Mouse (Mus musculus) MEL (cell line): ENCODE measurements around the gene Rtel1. TPM values are rescaled to one million over a fixed set of nuclear protein-coding genes. Genes with fewer than 3 reads are reported as not detected.

Experiments used
- DNase-seq: peaks from one replicate; pipeline ENCODE4 v3.0.0; 2011; ENCODE audit warnings: low read depth, low spot score
- H3K27ac ChIP-seq: 2 replicates; pipeline ENCODE4 v1.5.1; 2012; ENCODE audit warnings: low read depth, mild to moderate bottlenecking, control low read depth, low read length, moderate library complexity; ENCODE audit not compliant: control insufficient read depth
- H3K27me3 ChIP-seq, 2 experiments: fragments of 150-350 bp in 1 of 2; sonication (generic) in 1 of 2; 2 replicates each; pipeline ENCODE4 v1.6.1; 2012; ENCODE audit warnings: low read length in 2 of 2, mild to moderate bottlenecking in 2 of 2, improper control_type of control experiment in 1 of 2, moderate library complexity in 1 of 2; ENCODE audit not compliant: insufficient read depth in 2 of 2, control insufficient read depth in 1 of 2
- H3K36me3 ChIP-seq, 2 experiments: 2 replicates each; pipeline ENCODE4 v1.6.1; 2012 to 2014; ENCODE audit warnings: low read length in 2 of 2, improper control_type of control experiment in 1 of 2, inconsistent platforms in 1 of 2, mild to moderate bottlenecking in 1 of 2; ENCODE audit not compliant: insufficient read depth in 2 of 2, control insufficient read depth in 1 of 2
- H3K4me1 ChIP-seq, 2 experiments: fragments of 150-350 bp in 1 of 2; sonication (generic) in 1 of 2; 2 replicates each; pipeline ENCODE4 v1.6.1; 2012; ENCODE audit warnings: low read length in 2 of 2, improper control_type of control experiment in 1 of 2, mild to moderate bottlenecking in 1 of 2; ENCODE audit not compliant: insufficient read depth in 2 of 2, control insufficient read depth in 1 of 2
- H3K4me3 ChIP-seq, 2 experiments: fragments of 150-350 bp in 1 of 2; sonication (generic) in 1 of 2; 2 replicates each; pipeline ENCODE4 v1.5.1; 2012; ENCODE audit warnings: low read depth in 2 of 2, low read length in 2 of 2, mild to moderate bottlenecking in 2 of 2, moderate library complexity in 2 of 2, control low read depth in 1 of 2, improper control_type of control experiment in 1 of 2; ENCODE audit not compliant: control insufficient read depth in 1 of 2, insufficient read depth in 1 of 2
- H3K79me2 ChIP-seq: 2 replicates; pipeline ENCODE4 v1.6.1; 2012; ENCODE audit warnings: mild to moderate bottlenecking, low read length, moderate library complexity; ENCODE audit not compliant: control insufficient read depth, poor library complexity, insufficient read depth
- H3K9ac ChIP-seq: 2 replicates; pipeline ENCODE4 v1.6.1; 2012; ENCODE audit warnings: low read depth, mild to moderate bottlenecking, control low read depth, low read length, moderate library complexity; ENCODE audit not compliant: control insufficient read depth, poor library complexity, severe bottlenecking
- H3K9me3 ChIP-seq: fragments of 150-350 bp; sonication (generic); replicated peaks from 2 replicates; pipeline ENCODE4 v1.6.1; 2012; ENCODE audit warnings: mild to moderate bottlenecking, low read length, improper control_type of control experiment, moderate library complexity; ENCODE audit not compliant: insufficient read depth
- BHLHE40 ChIP-seq: IDR thresholded peaks from 2 replicates; pipeline ENCODE4 v1.6.1; 2012; ENCODE audit warnings: low read depth, mild to moderate bottlenecking, inconsistent platforms, low read length, improper control_type of control experiment, borderline replicate concordance
- CHD1 ChIP-seq: IDR thresholded peaks from 2 replicates; pipeline ENCODE4 v1.6.1; 2012; ENCODE audit warnings: low read depth, mild to moderate bottlenecking, inconsistent platforms, low read length, improper control_type of control experiment
- CHD2 ChIP-seq: IDR thresholded peaks from 2 replicates; pipeline ENCODE4 v1.6.1; 2011; ENCODE audit warnings: low read length, improper control_type of control experiment
- CTCF ChIP-seq, 3 experiments: IDR thresholded peaks in 2 of 3; conservative IDR thresholded peaks in 1 of 3; 2 replicates each; pipeline ENCODE4 v1.5.1; 2011 to 2012; ENCODE audit warnings: low read length in 3 of 3, low read depth in 2 of 3, mild to moderate bottlenecking in 2 of 3, improper control_type of control experiment in 1 of 3, inconsistent platforms in 1 of 3, mixed read lengths in 1 of 3, moderate library complexity in 1 of 3; ENCODE audit not compliant: control insufficient read depth in 1 of 3, insufficient read depth in 1 of 3, poor library complexity in 1 of 3, severe bottlenecking in 1 of 3
- E2F4 ChIP-seq: IDR thresholded peaks from 2 replicates; pipeline ENCODE4 v1.6.1; 2011; ENCODE audit warnings: low read depth, low read length, improper control_type of control experiment, borderline replicate concordance
- ELF1 ChIP-seq: IDR thresholded peaks from 2 replicates; pipeline ENCODE4 v1.6.1; 2014; ENCODE audit warnings: low read depth, mild to moderate bottlenecking, inconsistent platforms, low read length, improper control_type of control experiment, moderate library complexity
- EP300 ChIP-seq, 2 experiments: IDR thresholded peaks; 2 replicates each; pipeline ENCODE4 v1.6.1; 2011; ENCODE audit warnings: improper control_type of control experiment in 2 of 2, low read length in 2 of 2, low read depth in 1 of 2, mild to moderate bottlenecking in 1 of 2
- GABPA ChIP-seq: IDR thresholded peaks from 2 replicates; pipeline ENCODE4 v1.6.1; 2012; ENCODE audit warnings: low read depth, mild to moderate bottlenecking, inconsistent platforms, low read length, improper control_type of control experiment, moderate library complexity
- GATA1 ChIP-seq: IDR thresholded peaks from 2 replicates; pipeline ENCODE4 v1.6.1; 2011; ENCODE audit warnings: low read depth, low read length, improper control_type of control experiment
- HCFC1 ChIP-seq: IDR thresholded peaks from 2 replicates; pipeline ENCODE4 v1.6.1; 2012; ENCODE audit warnings: low read depth, mild to moderate bottlenecking, inconsistent platforms, low read length, improper control_type of control experiment, moderate library complexity
- JUND ChIP-seq: IDR thresholded peaks from 2 replicates; pipeline ENCODE4 v1.6.1; 2011; ENCODE audit warnings: low read depth, mild to moderate bottlenecking, improper control_type of control experiment, low read length
- KAT2A ChIP-seq: conservative IDR thresholded peaks from 2 replicates; pipeline ENCODE4 v1.6.1; 2012; ENCODE audit warnings: low read depth, low read length, improper control_type of control experiment, inconsistent platforms
- MAFK ChIP-seq: IDR thresholded peaks from 2 replicates; pipeline ENCODE4 v1.6.1; 2011; ENCODE audit warnings: low read depth, mild to moderate bottlenecking, low read length, improper control_type of control experiment, borderline replicate concordance
- MAZ ChIP-seq: IDR thresholded peaks from 2 replicates; pipeline ENCODE4 v1.6.1; 2012; ENCODE audit warnings: low read depth, mild to moderate bottlenecking, inconsistent platforms, low read length, improper control_type of control experiment
- MEF2A ChIP-seq: IDR thresholded peaks from 2 replicates; pipeline ENCODE4 v1.6.1; 2014; ENCODE audit warnings: low read depth, mild to moderate bottlenecking, inconsistent platforms, low read length, improper control_type of control experiment; ENCODE audit not compliant: poor library complexity, insufficient replicate concordance, severe bottlenecking; ENCODE audit errors: extremely low read depth
- MYB ChIP-seq: IDR thresholded peaks from 2 replicates; pipeline ENCODE4 v1.6.1; 2011; ENCODE audit warnings: mild to moderate bottlenecking, low read depth, low read length, improper control_type of control experiment
- MYC ChIP-seq: IDR thresholded peaks from 2 replicates; pipeline ENCODE4 v1.6.1; 2011; ENCODE audit warnings: low read depth, mild to moderate bottlenecking, low read length, improper control_type of control experiment, moderate library complexity
- NRF1 ChIP-seq: IDR thresholded peaks from 2 replicates; pipeline ENCODE4 v1.6.1; 2014; ENCODE audit warnings: low read depth, mild to moderate bottlenecking, inconsistent platforms, low read length, improper control_type of control experiment, moderate library complexity; ENCODE audit not compliant: poor library complexity, insufficient read depth, severe bottlenecking
- POLR2A ChIP-seq, 2 experiments: IDR thresholded peaks; 2 replicates each; pipeline ENCODE4 v1.6.1; 2011 to 2012; ENCODE audit warnings: low read length in 2 of 2, mild to moderate bottlenecking in 2 of 2, control low read depth in 1 of 2, improper control_type of control experiment in 1 of 2, low read depth in 1 of 2, moderate library complexity in 1 of 2; ENCODE audit not compliant: control insufficient read depth in 1 of 2, insufficient read depth in 1 of 2, poor library complexity in 1 of 2
- POLR2AphosphoS5 ChIP-seq: IDR thresholded peaks from 2 replicates; pipeline ENCODE4 v1.6.1; 2012; ENCODE audit warnings: low read depth, borderline replicate concordance, mild to moderate bottlenecking, inconsistent platforms, low read length, moderate library complexity, mixed read lengths
- RCOR1 ChIP-seq: IDR thresholded peaks from 2 replicates; pipeline ENCODE4 v1.6.1; 2012; ENCODE audit warnings: low read depth, mild to moderate bottlenecking, inconsistent platforms, low read length, improper control_type of control experiment
- TAL1 ChIP-seq: IDR thresholded peaks from 2 replicates; pipeline ENCODE4 v1.6.1; 2012; ENCODE audit warnings: mild to moderate bottlenecking, inconsistent platforms, low read length, moderate library complexity, mixed read lengths
- TBP ChIP-seq: IDR thresholded peaks from 2 replicates; pipeline ENCODE4 v1.8.0; 2011; ENCODE audit warnings: low read depth, low read length, improper control_type of control experiment
- TCF12 ChIP-seq: IDR thresholded peaks from 2 replicates; pipeline ENCODE4 v1.6.1; 2014; ENCODE audit warnings: low read depth, mild to moderate bottlenecking, inconsistent platforms, low read length, improper control_type of control experiment, moderate library complexity
- UBTF ChIP-seq: IDR thresholded peaks from 2 replicates; pipeline ENCODE4 v1.6.1; 2012; ENCODE audit warnings: low read depth, mild to moderate bottlenecking, inconsistent platforms, low read length, improper control_type of control experiment, moderate library complexity, borderline replicate concordance; ENCODE audit not compliant: insufficient read depth
- USF2 ChIP-seq, 2 experiments: IDR thresholded peaks; 2 replicates each; pipeline ENCODE4 v1.6.1; 2011 to 2012; ENCODE audit warnings: improper control_type of control experiment in 2 of 2, low read length in 2 of 2, borderline replicate concordance in 1 of 2, inconsistent platforms in 1 of 2, low read depth in 1 of 2, mild to moderate bottlenecking in 1 of 2; ENCODE audit not compliant: insufficient read depth in 1 of 2
- ZC3H11A ChIP-seq: IDR thresholded peaks from 2 replicates; pipeline ENCODE4 v1.6.1; 2012; ENCODE audit warnings: low read depth, mild to moderate bottlenecking, inconsistent platforms, low read length, improper control_type of control experiment
- ZMIZ1 ChIP-seq: IDR thresholded peaks from 2 replicates; pipeline ENCODE4 v1.6.1; 2012; ENCODE audit warnings: low read depth, mild to moderate bottlenecking, inconsistent platforms, low read length, improper control_type of control experiment, moderate library complexity
- polyA plus RNA-seq, 2 experiments: library from polyadenylated mRNA; stranded (reverse) in 1 of 2; unstranded in 1 of 2; fragments of >175 nt in 1 of 2; fragments of >200 nt in 1 of 2; gene quantifications; 2 replicates each; pipeline versions ENCODE4 v1.2.1 to v1.2.4; 2012; ENCODE audit warnings: low replicate concordance in 2 of 2, low read depth in 1 of 2; ENCODE audit not compliant: insufficient read length in 2 of 2, insufficient read depth in 1 of 2, missing spikeins in 1 of 2
- total RNA-seq: library from RNA; depleted of rRNA; stranded (reverse); fragments of 300-350 nt; gene quantifications from 2 replicates; pipeline ENCODE4 v1.2.3, GENCODE M21; 2012

Rtel1 gene
- total and polyA plus RNA-seq, 3 experiments, result 54.2 to 87.0 TPM; not detected in 1

DNA sequence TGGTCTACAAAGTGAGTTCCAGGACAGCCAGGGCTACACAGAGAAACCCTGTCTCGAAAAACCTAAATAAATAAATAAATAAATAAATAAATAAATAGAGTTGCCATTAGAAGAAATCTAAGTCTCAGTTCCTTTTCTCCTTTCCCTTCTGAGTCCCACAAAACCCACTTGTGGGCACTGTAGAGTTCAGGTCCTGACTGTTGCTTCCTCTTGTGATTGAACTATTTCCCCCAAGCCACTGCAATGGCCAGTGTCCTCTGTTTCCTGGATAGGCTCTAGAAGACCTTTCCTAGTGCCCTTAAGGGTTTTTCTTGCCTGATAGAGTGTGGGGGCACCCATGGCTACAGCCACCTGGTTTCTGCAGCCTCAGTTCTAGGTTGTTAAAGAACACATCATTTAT, 14.6 kb upstream of the Rtel1 start:
- Histone ChIP-seq H3K79me2 (no peaks in the 10 kb centered on the region), H3K4me3 (no peak overlapping the region), H3K9me3 (no peaks in the 10 kb centered on the region), H3K36me3 (no peaks in the 10 kb centered on the region), H3K27me3 (no peaks in the 10 kb centered on the region), H3K27ac (no peak overlapping the region), H3K4me1 (no peaks in the 10 kb centered on the region), H3K9ac (no peak overlapping the region)
- no peak for DNase-seq
- TF ChIP-seq TBP, result no peak
- TF ChIP-seq ZC3H11A, result no peak
- no peak for TF ChIP-seq RCOR1
- no peak for TF ChIP-seq GATA1
- no peak for TF ChIP-seq USF2 (IDR thresholded peaks at IDR 0.05; ENCODE audit: borderline replicate concordance in 1 of 2, insufficient read depth in 1 of 2, low read depth in 1 of 2, low read length in 2 of 2)
- TF ChIP-seq HCFC1, result no peak
- TF ChIP-seq E2F4, result no peak
- no peak for TF ChIP-seq EP300 (IDR thresholded peaks at IDR 0.05; ENCODE audit: low read depth in 1 of 2, low read length in 2 of 2)
- no peak for TF ChIP-seq GABPA
- no peak for TF ChIP-seq MYC
- no peak for TF ChIP-seq CTCF (IDR thresholded peaks at IDR 0.05 in 2 of 3, conservative IDR thresholded peaks at IDR 0.05 in 1 of 3; ENCODE audit: control insufficient read depth in 1 of 3, insufficient read depth in 1 of 3, low read depth in 2 of 3, low read length in 3 of 3, poor library complexity in 1 of 3, severe bottlenecking in 1 of 3)
- TF ChIP-seq ZMIZ1, result no peak
- no peak for TF ChIP-seq KAT2A
- TF ChIP-seq JUND, result no peak
- no peak for TF ChIP-seq CHD2
- no peak for TF ChIP-seq CHD1
- TF ChIP-seq MAFK, result no peak
- no peak for TF ChIP-seq UBTF
- TF ChIP-seq MAZ, result no peak
- TF ChIP-seq NRF1, result no peak

DNA sequence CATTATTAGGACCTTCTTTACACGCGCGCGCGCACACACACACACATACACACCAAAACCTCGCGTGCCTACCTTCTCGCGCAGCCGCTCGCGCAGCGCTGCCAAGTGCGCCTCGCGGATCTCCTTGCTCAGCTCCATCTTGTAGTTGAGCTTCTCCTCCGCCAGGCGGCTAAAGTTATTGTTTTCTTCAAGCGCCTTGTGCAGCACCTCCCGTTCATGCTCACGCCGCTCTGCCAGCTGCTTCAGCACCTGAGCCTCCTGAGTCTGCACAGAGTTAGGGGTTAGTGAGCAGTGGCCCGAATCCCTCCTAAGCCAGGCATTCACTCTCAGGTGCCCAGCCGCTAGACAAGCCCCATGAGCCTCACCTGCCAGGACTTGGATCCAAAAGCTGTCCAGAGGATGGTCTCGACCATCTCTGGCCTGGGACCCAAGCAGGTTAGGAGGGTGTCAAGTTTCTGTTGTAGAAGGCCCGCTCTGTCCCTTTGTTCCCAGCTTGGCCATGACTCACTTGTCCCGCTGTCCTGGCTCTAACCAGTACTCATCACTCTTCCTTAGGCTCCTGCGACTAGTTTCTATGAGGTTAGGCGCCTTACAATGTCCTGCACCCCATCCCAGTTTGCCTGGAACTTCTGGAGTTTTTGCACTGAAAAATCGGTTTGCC, 12.3 kb upstream of the Rtel1 start:
- DNase-seq, result no peak
- peaks cover 0 to 2% of the 10 kb centered on the region in 2 experiments; a peak in 1 of 4 replicates for H3K27me3 ChIP-seq
- H3K36me3 ChIP-seq, result no peaks in the 10 kb centered on the region

More for the DNA sequence above, 12.3 kb upstream of the Rtel1 start:
- Histone ChIP-seq H3K27ac (no peak overlapping the region), H3K9ac (no peak overlapping the region), H3K79me2 (no peaks in the 10 kb centered on the region), H3K9me3 (no peaks in the 10 kb centered on the region), H3K4me3 (no peak overlapping the region), H3K4me1 (no peaks in the 10 kb centered on the region)
- TF ChIP-seq MYB (no peak), CTCF (IDR thresholded peaks at IDR 0.05 in 2 of 3, conservative IDR thresholded peaks at IDR 0.05 in 1 of 3; ENCODE audit: control insufficient read depth in 1 of 3, insufficient read depth in 1 of 3, low read depth in 2 of 3, low read length in 3 of 3, poor library complexity in 1 of 3, severe bottlenecking in 1 of 3) (no peak), ZC3H11A (no peak), BHLHE40 (no peak), ELF1 (no peak), MAFK (no peak), KAT2A (no peak), NRF1 (no peak), TCF12 (no peak), POLR2A (IDR thresholded peaks at IDR 0.05; ENCODE audit: control insufficient read depth in 1 of 2, insufficient read depth in 1 of 2, low read depth in 1 of 2, low read length in 2 of 2, poor library complexity in 1 of 2) (no peak), MEF2A (no peak), CHD1 (no peak), POLR2AphosphoS5 (no peak), CHD2 (no peak), TAL1 (no peak), ZMIZ1 (no peak)
- TF ChIP-seq, all 39 proteins: peak for 0
